Mouse (Mus musculus) adipocyte (in vitro differentiated cells): ENCODE measurements around the gene 1700007K13Rik.
"Not testable (repeated sequence)": the region's sequence is repeated elsewhere in the genome, so short reads cannot be mapped to it uniquely, and the experiment has no call there.

ENCODE experiments used
- DNase-seq: peaks from one replicate; pipeline ENCODE4 v3.0.0-alpha.2; 2016; ENCODE audit warnings: low spot score

Gene 1700007K13Rik

GRCm38 (mm10) chr2:28465836-28466518 lies at the start of gene 1700007K13Rik:
TSS of gene 1700007K13Rik (minus strand) at chr2:28466332.
- no peak for DNase-seq

GRCm38 (mm10) chr2:28514489-28514888 lies 48.4 kb upstream of the 1700007K13Rik start:
- DNase-seq: peak; percentile 79

- no peak for DNase-seq
Measured at GRCm38 (mm10) chr2:28513431-28514370, 47.6 kb upstream of the 1700007K13Rik start.

GRCm38 (mm10) chr2:28512798-28513401 lies 46.8 kb upstream of the 1700007K13Rik start, which contains the start of gene Ralgds:
TSS of gene Ralgds (plus strand) at chr2:28513125.
- no peak for DNase-seq

- not testable (repeated sequence) for DNase-seq
Measured at GRCm38 (mm10) chr2:28511600-28511999, 45.5 kb upstream of the 1700007K13Rik start.

GRCm38 (mm10) chr2:28506291-28506690 lies 40.2 kb upstream of the 1700007K13Rik start:
- DNase-seq: no peak

GRCm38 (mm10) chr2:28505795-28506194 lies 39.7 kb upstream of the 1700007K13Rik start, which contains the start of gene Gm10134:
TSS of gene Gm10134 (plus strand) at chr2:28506095.
- DNase-seq: no peak

- DNase-seq: no peak
Measured at GRCm38 (mm10) chr2:28504676-28505075, 38.5 kb upstream of the 1700007K13Rik start.

GRCm38 (mm10) chr2:28502987-28503386 lies 36.9 kb upstream of the 1700007K13Rik start:
- DNase-seq: no peak

- DNase-seq: no peak
Measured at GRCm38 (mm10) chr2:28498431-28498830, 32.3 kb upstream of the 1700007K13Rik start.

GRCm38 (mm10) chr2:28497561-28497960 lies 31.4 kb upstream of the 1700007K13Rik start:
- no peak for DNase-seq

- DNase-seq: peak; percentile 73
Measured at GRCm38 (mm10) chr2:28496671-28497070, 30.5 kb upstream of the 1700007K13Rik start, which contains the start of gene Gbgt1. TSS of gene Gbgt1 (plus strand) at chr2:28496891.

- DNase-seq: no peak
Measured at GRCm38 (mm10) chr2:28495801-28496595, 29.9 kb upstream of the 1700007K13Rik start.

GRCm38 (mm10) chr2:28495207-28495756 lies 29.1 kb upstream of the 1700007K13Rik start:
- peak; percentile 41 for DNase-seq

- no peak for DNase-seq
Measured at GRCm38 (mm10) chr2:28494521-28494920, 28.4 kb upstream of the 1700007K13Rik start.

GRCm38 (mm10) chr2:28483861-28484260 lies 17.7 kb upstream of the 1700007K13Rik start:
- DNase-seq: no peak

- DNase-seq: no peak
Measured at GRCm38 (mm10) chr2:28479208-28480204, 13.4 kb upstream of the 1700007K13Rik start.

GRCm38 (mm10) chr2:28477993-28478392 lies 11.9 kb upstream of the 1700007K13Rik start:
- not testable (repeated sequence) for DNase-seq

- not testable (repeated sequence) for DNase-seq
Measured at GRCm38 (mm10) chr2:28472011-28472410, 5.9 kb upstream of the 1700007K13Rik start.

GRCm38 (mm10) chr2:28470591-28470990 lies 4.5 kb upstream of the 1700007K13Rik start:
- no peak for DNase-seq
